Mouse (Mus musculus): ENCODE results near the gene Wdtc1. TPM values are rescaled to one million over a fixed set of nuclear protein-coding genes. Genes with fewer than 3 reads are reported as not detected.

The Wdtc1 gene
- polyA plus RNA-seq, 1 experiment from 2014 or later, result 18.7 TPM

- Histone ChIP-seq H3K9ac (no peak overlapping the region), H3K4me2 (replicated peaks) (no peak overlapping the region), H3K4me1 (no peaks in the 10 kb centered on the region), H3K27ac (no peak overlapping the region), H3K27me3 (no peaks in the 10 kb centered on the region), H3K9me3 (no peaks in the 10 kb centered on the region), H3K4me3 (no peak overlapping the region), H3K36me3 (peaks cover 29% of the 10 kb centered on the region)
- 84% methylated on average over 7 of the region's 7 CpGs for WGBS
- no peak for ATAC-seq (ENCODE audit: insufficient number of reproducible peaks, insufficient read depth, low FRiP score, low TSS enrichment)
Measured at GRCm38 (mm10) chr4:133305825-133306224, 47.5 kb downstream of the Wdtc1 start.

GRCm38 (mm10) chr4:133304770-133305169 lies 48.5 kb downstream of the Wdtc1 start:
- Histone ChIP-seq H3K9ac (no peak overlapping the region), H3K27me3 (no peaks in the 10 kb centered on the region), H3K4me2 (replicated peaks) (no peak overlapping the region), H3K4me1 (no peaks in the 10 kb centered on the region), H3K4me3 (no peak overlapping the region), H3K9me3 (no peaks in the 10 kb centered on the region), H3K36me3 (peaks cover 40% of the 10 kb centered on the region), H3K27ac (no peak overlapping the region)
- WGBS, result 92% methylated on average over 7 of the region's 7 CpGs
- ATAC-seq (ENCODE audit: insufficient number of reproducible peaks, insufficient read depth, low FRiP score, low TSS enrichment), result no peak

GRCm38 (mm10) chr4:133302668-133303067 lies 50.6 kb downstream of the Wdtc1 start:
- H3K9ac ChIP-seq, result no peak overlapping the region
- no peak for ATAC-seq (ENCODE audit: insufficient number of reproducible peaks, insufficient read depth, low FRiP score, low TSS enrichment)
- H3K4me3 ChIP-seq, result no peak overlapping the region
- no peaks in the 10 kb centered on the region for H3K27me3 ChIP-seq
- H3K4me2 ChIP-seq (replicated peaks), result no peak overlapping the region
- 87% methylated on average over 5 of the region's 5 CpGs for WGBS
- H3K9me3 ChIP-seq, result no peaks in the 10 kb centered on the region
- H3K36me3 ChIP-seq, result peaks cover 38% of the 10 kb centered on the region
- peaks cover 13% of the 10 kb centered on the region for H3K4me1 ChIP-seq
- H3K27ac ChIP-seq, result no peak overlapping the region

GRCm38 (mm10) chr4:133301802-133302201 lies 51.5 kb downstream of the Wdtc1 start:
- H3K27ac ChIP-seq, result no peak overlapping the region
- H3K4me3 ChIP-seq, result no peak overlapping the region
- no peak for ATAC-seq (ENCODE audit: insufficient number of reproducible peaks, insufficient read depth, low FRiP score, low TSS enrichment)
- peaks cover 16% of the 10 kb centered on the region for H3K4me1 ChIP-seq
- peaks cover 42% of the 10 kb centered on the region for H3K36me3 ChIP-seq
- no peak overlapping the region for H3K9ac ChIP-seq
- no peaks in the 10 kb centered on the region for H3K9me3 ChIP-seq
- 22% methylated on average over 4 of the region's 4 CpGs for WGBS
- H3K27me3 ChIP-seq, result no peaks in the 10 kb centered on the region
- H3K4me2 ChIP-seq (replicated peaks), result no peak overlapping the region

GRCm38 (mm10) chr4:133300421-133300820 lies 52.9 kb downstream of the Wdtc1 start:
- Histone ChIP-seq H3K4me1 (peaks cover 16% of the 10 kb centered on the region), H3K36me3 (peaks cover 49% of the 10 kb centered on the region)
- no peak for ATAC-seq (ENCODE audit: insufficient number of reproducible peaks, insufficient read depth, low FRiP score, low TSS enrichment)

GRCm38 (mm10) chr4:133299701-133300100 lies 53.6 kb downstream of the Wdtc1 start:
- H3K4me1 ChIP-seq, result peaks cover 16% of the 10 kb centered on the region
- no peak overlapping the region for H3K9ac ChIP-seq
- no peaks in the 10 kb centered on the region for H3K9me3 ChIP-seq
- ATAC-seq (ENCODE audit: insufficient number of reproducible peaks, insufficient read depth, low FRiP score, low TSS enrichment), result no peak
- H3K27me3 ChIP-seq, result 0 out of 2 replicates have a peak, but pooled peaks cover 3% of the 10 kb centered on the region
- H3K4me2 ChIP-seq (replicated peaks), result no peak overlapping the region
- 62% methylated on average over 5 of the region's 5 CpGs for WGBS
- H3K36me3 ChIP-seq, result peaks cover 56% of the 10 kb centered on the region
- H3K27ac ChIP-seq, result no peak overlapping the region
- H3K4me3 ChIP-seq, result no peak overlapping the region

More at GRCm38 (mm10) chr4:133300421-133300820, 52.9 kb downstream of the Wdtc1 start:
- no peaks in the 10 kb centered on the region for H3K27me3 ChIP-seq
- no peak overlapping the region for H3K4me2 ChIP-seq (replicated peaks)
- no peak overlapping the region for H3K4me3 ChIP-seq
- 94% methylated on average over 11 of the region's 11 CpGs for WGBS
- no peaks in the 10 kb centered on the region for H3K9me3 ChIP-seq
- no peak overlapping the region for H3K27ac ChIP-seq
- H3K9ac ChIP-seq, result no peak overlapping the region

- no peak overlapping the region for H3K4me2 ChIP-seq (replicated peaks)
- H3K9ac ChIP-seq, result no peak overlapping the region; the same call in 1 of the 2 replicates
- no peak for ATAC-seq (ENCODE audit: insufficient number of reproducible peaks, insufficient read depth, low FRiP score, low TSS enrichment)
- H3K4me3 ChIP-seq, result no peak overlapping the region
- H3K4me1 ChIP-seq, result peaks cover 19% of the 10 kb centered on the region
- no peak overlapping the region for H3K27ac ChIP-seq
- H3K9me3 ChIP-seq, result no peaks in the 10 kb centered on the region
- WGBS, result 37% methylated on average over 12 of the region's 12 CpGs
- peaks cover 56% of the 10 kb centered on the region for H3K36me3 ChIP-seq
- H3K27me3 ChIP-seq, result 0 out of 2 replicates have a peak, but pooled peaks cover 4% of the 10 kb centered on the region
Measured at GRCm38 (mm10) chr4:133298516-133299365, 54.5 kb downstream of the Wdtc1 start.

- Histone ChIP-seq H3K4me1 (peaks cover 28% of the 10 kb centered on the region), H3K27me3 (0 out of 2 replicates have a peak, but pooled peaks cover 4% of the 10 kb centered on the region), H3K9me3 (no peaks in the 10 kb centered on the region), H3K9ac (no peak overlapping the region), H3K4me2 (replicated peaks) (no peak overlapping the region), H3K27ac (peak overlapping the region; percentile 41; the same call in 1 of the 2 replicates), H3K4me3 (no peak overlapping the region), H3K36me3 (peaks cover 48% of the 10 kb centered on the region)
- WGBS, result under 1% methylated on average over 5 of the region's 5 CpGs
- peak; percentile 18; the same call in 1 of the 2 replicates for ATAC-seq (ENCODE audit: insufficient number of reproducible peaks, insufficient read depth, low FRiP score, low TSS enrichment)
Measured at GRCm38 (mm10) chr4:133297801-133298238, 55.5 kb downstream of the Wdtc1 start.

- H3K4me1 ChIP-seq, result peaks cover 32% of the 10 kb centered on the region
- no peak overlapping the region for H3K4me3 ChIP-seq
- H3K9ac ChIP-seq, result no peak overlapping the region
- no peak overlapping the region for H3K27ac ChIP-seq
- H3K4me2 ChIP-seq (replicated peaks), result no peak overlapping the region
- H3K36me3 ChIP-seq, result peaks cover 46% of the 10 kb centered on the region
- ATAC-seq (ENCODE audit: insufficient number of reproducible peaks, insufficient read depth, low FRiP score, low TSS enrichment), result no peak
- H3K27me3 ChIP-seq, result 0 out of 2 replicates have a peak, but pooled peaks cover 4% of the 10 kb centered on the region
- H3K9me3 ChIP-seq, result no peaks in the 10 kb centered on the region
- 68% methylated on average over 10 of the region's 10 CpGs for WGBS
Measured at GRCm38 (mm10) chr4:133297360-133297759, 55.9 kb downstream of the Wdtc1 start.

GRCm38 (mm10) chr4:133294084-133294483 lies 59.2 kb downstream of the Wdtc1 start:
- H3K4me3 ChIP-seq, result no peak overlapping the region
- peaks cover 26% of the 10 kb centered on the region; the same call in 1 of the 2 replicates for H3K36me3 ChIP-seq
- no peak overlapping the region for H3K4me2 ChIP-seq (replicated peaks)
- peak overlapping the region; percentile 31; the same call in 1 of the 2 replicates for H3K9ac ChIP-seq
- H3K27me3 ChIP-seq, result 0 out of 2 replicates have a peak, but pooled peaks cover 4% of the 10 kb centered on the region
- H3K27ac ChIP-seq, result no peak overlapping the region
- H3K4me1 ChIP-seq, result peaks cover 33% of the 10 kb centered on the region
- 36% methylated on average over 11 of the region's 11 CpGs for WGBS
- no peak for ATAC-seq (ENCODE audit: insufficient number of reproducible peaks, insufficient read depth, low FRiP score, low TSS enrichment)
- no peaks in the 10 kb centered on the region for H3K9me3 ChIP-seq

GRCm38 (mm10) chr4:133292901-133293843 lies 60.1 kb downstream of the Wdtc1 start:
- Histone ChIP-seq H3K4me1 (peaks cover 25% of the 10 kb centered on the region), H3K4me2 (replicated peaks) (no peak overlapping the region), H3K9me3 (no peaks in the 10 kb centered on the region), H3K36me3 (peaks cover 26% of the 10 kb centered on the region; the same call in 1 of the 2 replicates), H3K4me3 (no peak overlapping the region), H3K27me3 (0 out of 2 replicates have a peak, but pooled peaks cover 4% of the 10 kb centered on the region), H3K9ac (peak overlapping the region; percentile 31), H3K27ac (peak overlapping the region; percentile 57; the same call in 1 of the 2 replicates)
- 17% methylated on average over 24 of the region's 24 CpGs for WGBS
- peak; percentile 42; the same call in 1 of the 2 replicates for ATAC-seq (ENCODE audit: insufficient number of reproducible peaks, insufficient read depth, low FRiP score, low TSS enrichment)

Data from embryonic facial prominence, embryonic 12.5 days (tissue).